Mouse (Mus musculus): Measurements from ENCODE around the gene Spn.
"Not testable (repeated sequence)": the region's sequence is repeated elsewhere in the genome, so short reads cannot be mapped to it uniquely, and the experiment has no call there.

Gene Spn

DNA sequence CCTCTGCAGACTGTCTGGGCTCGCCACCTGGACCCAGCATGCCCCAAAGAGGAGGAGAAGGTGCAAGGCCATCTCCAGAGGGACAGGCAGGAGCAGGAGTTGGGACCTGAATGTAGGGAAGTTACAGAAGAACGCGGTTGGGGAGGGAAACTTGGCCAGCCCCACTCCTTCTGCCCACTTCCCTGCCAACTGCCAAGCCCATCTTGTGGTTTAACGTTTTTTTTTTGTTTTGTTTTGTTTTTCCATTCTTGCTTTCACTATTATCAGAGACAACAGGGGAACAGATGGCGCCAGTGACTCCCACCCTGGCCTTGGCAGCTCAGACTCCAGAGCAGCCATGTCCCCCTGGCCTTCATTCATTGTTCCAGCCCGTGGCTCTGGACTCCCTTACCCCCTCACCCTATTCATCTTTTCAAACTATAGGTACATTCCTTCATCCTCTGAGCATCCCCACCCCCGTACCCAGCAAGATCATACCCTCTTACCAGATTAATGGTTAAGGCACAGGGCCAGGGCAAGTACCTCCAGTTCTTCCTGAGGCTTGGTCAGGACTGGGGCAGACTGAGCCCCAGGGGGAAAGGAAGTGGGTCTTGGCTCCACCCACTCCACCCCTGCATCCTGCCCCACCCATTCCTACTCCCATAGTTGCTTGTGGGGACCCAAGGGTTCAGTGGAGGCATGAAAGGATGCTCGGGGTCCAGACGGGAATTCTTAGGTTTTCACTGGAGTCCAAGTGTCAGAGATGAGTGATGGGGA, at the start of gene Spn:
TSS of gene Spn (minus strand) at position 562 of the 756 bp plus-strand sequence.
- no peak for DNase-seq

GRCm38 (mm10) chr7:127187351-127187750, 49.7 kb upstream of the Spn start:
- DNase-seq, result no peak

DNA sequence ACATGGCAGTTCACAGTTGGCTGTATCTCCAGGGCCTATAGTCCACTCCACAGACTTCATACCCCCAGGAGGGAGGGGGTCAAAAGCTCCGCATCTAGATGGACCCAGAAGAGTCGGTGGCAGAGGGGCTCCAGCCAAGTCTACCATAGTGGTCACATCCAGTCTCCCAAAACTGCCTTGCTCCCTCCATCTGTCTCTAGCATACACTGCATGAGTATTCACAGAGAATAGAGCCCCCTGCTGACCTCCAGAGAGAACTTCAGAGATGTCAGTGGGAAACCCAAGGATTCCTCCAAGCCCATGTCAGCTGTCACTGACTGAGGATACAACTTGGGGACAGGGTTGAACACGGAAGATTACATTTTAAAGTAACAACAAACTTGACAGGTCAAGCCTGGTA, 48.0 kb upstream of the Spn start:
- DNase-seq, result no peak

DNA sequence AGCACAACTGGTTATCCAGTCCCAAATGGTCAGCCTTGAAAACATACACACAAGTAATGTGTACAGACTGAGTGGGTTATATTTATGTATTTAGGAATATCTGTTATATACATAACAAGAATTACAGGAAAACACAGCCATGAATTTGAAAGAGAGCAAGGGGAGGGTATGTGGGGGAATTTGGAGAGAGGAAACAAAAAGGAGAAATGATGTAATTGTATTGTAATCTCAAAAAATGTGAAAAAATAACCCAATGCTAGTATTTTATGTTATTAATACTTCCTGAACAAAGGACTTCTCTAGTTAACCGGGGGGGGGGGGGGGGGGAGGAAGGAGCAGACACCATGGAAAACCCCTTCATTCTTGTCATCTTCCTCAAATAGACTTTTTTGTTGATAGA, 47.1 kb upstream of the Spn start:
- DNase-seq, result no peak

DNA sequence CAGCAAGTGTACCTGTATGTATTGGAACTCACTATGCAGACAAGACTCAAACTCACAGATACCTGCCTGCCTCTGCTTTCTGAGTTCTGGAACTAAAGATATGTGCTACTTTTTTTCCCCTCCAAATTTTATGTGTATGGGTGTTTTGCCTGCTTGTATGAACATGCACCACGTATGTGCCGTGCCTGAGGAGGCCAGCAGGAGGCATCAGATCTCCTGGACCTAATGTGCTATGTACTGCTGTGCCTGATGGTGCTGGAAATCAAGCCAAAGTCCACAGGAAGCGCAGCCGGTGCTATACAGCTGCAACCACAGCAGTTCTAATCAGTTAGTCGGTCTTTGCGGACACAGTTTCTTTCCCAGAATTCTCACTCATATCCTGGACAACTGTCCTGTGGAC, 46.2 kb upstream of the Spn start:
- no peak for DNase-seq

DNA sequence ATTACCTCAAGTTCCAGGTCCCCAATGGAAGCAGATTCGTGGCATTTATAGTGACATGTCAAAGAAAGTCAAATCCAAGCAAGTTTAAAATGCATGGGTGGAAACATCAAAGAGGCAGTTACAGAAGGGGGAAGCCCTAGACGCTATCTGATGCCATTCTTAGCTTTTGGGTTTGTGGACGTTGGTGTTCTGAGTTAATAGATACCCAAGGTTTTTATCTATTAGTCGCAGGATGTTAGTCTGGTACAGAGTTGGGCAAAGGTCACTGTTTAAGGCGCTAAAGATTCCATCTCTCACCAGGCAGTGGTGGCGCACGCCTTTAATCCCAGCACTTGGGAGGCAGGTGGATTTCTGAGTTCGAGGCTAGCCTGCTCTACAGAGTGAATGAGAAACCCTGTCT, 45.7 kb upstream of the Spn start:
- no peak for DNase-seq

GRCm38 (mm10) chr7:127181724-127182123, 44.1 kb upstream of the Spn start:
- not testable (repeated sequence) for DNase-seq

DNA sequence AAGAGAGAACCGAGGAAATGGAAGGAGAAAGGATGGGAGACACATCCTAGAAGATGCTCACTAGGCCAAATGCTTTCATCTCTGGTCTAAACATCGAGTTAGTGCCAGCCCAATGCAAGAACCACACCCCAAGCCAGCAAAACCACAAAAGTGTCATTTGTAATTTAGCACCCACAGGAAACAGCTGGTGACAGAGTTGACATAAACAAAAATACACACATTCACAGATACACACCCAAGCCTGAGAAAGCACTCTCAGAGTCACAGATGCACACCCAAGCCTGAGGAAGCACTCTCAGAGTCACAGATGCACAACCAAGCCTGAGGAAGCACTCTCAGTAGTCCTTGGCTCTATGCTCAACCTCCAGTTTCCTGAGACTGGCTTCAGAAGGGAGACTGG, 43.2 kb upstream of the Spn start:
- no peak for DNase-seq

- DNase-seq, result no peak
Observed at GRCm38 (mm10) chr7:127176937-127177336, 39.3 kb upstream of the Spn start.

DNA sequence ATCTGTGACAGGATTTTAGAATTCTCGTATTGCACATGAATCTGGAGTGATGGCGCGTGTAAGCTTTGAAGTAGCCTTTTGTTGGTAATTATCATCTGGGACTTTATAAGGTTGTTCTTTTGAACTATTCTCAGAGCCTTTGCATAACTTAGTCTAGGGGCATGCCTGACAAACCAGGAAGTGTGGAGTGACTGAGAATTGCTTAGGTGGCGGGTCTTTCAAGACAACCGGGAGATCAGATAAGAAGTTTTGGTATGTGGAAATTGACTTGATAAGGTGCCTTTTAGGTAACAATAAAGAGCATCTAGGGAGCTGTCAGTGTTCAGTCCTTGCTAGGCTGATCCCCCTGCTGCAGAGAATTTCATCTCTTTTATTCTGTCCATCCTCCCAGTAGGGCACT, 28.9 kb upstream of the Spn start:
- DNase-seq, result no peak

- no peak for DNase-seq
Observed at GRCm38 (mm10) chr7:127165607-127166493, 28.2 kb upstream of the Spn start.

DNA sequence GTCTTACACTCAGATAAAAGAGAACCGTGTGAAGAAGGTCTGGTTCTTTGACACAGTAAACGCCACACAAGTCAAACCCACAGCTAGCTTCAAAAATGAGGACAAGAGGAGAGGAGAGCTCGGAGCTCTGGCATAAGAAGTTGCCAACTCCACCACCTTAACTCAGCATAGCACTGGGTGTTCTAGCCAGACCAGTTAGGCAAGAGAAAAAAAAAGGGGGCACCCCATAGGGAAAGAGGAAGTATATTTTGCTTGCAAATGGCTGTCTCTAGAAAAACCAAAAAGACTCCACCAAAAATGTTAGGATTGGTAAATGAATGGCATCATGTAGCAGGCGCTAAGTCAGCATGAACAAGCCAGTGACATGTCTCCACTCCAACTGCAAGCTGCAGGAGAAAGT, 26.4 kb upstream of the Spn start:
- DNase-seq, result no peak

DNA sequence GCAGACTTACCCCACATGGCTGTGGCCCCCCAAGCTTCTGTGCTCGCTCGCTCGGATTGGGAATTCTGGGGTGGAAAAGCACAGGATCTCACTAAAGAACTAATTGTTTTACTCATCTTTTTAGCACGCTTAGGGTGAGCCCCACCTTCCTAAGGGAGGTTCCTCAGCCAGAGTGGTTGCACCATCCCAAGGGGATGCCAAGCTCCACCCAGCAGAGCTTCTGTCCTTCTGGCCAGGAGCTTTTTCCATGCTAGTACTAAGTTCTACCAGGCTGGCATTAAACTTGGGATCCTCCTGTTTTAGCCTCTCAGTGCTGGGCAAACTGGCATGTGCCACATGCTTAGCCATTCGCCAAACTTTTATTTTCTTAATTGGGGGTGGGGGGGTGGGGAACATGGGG, 24.9 kb upstream of the Spn start:
- DNase-seq, result no peak

DNA sequence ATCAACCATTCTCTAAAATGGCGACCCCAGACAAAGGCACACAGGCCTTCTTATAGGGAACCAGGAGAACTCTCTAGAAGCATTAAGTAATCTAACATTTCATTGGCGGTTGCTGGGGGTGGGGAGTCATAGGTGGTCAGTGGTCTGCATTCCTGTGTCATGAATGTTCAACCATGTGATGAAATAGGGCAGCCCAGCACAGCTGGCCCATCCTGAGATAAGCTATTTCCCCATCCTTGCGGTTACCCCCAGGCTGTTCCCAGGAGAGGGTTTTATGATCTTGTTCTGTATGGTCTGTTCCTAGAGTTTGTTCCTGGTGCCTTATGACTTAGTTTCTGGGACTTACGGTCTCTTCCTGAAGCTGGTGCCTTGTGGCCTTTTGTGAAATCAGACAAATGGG, 19.9 kb upstream of the Spn start:
- DNase-seq, result no peak

DNA sequence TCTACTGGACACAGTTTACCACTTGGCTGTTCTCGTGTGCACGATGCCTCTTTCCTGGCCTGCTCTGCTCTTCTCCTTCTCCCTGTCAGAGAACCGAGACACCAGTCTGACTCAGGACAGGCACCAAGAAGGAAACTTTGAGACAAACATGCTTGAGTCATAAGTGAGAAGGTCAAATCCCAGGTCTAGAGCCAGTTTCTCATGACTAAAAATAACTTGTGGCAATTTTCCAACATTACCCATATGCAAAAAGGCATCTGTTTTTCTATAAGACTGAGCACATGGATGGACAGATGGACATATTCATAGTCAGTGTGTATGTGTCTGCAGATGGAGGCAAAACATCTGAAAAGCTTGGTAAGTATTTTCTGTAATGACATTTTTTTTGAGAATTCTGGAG, 15.9 kb upstream of the Spn start:
- no peak for DNase-seq

DNA sequence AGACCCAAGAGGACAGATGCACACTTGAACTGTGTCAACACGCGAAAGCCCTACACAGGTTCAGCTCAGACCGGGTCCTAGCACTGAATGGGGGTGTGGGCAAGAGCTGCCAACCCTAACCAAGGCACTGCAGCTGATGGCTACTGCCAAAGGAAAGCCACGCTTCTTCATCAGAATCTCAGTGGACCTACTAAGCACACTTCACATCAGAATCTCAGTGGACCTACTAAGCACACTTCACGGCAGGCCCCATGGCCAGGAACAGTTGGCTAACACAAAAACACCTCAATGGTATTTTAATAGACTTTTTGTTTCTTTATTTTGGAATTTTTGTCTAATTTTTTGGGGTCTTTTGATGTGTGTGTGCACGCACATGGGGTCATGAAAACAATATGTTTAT, 14.8 kb upstream of the Spn start:
- DNase-seq, result no peak

DNA sequence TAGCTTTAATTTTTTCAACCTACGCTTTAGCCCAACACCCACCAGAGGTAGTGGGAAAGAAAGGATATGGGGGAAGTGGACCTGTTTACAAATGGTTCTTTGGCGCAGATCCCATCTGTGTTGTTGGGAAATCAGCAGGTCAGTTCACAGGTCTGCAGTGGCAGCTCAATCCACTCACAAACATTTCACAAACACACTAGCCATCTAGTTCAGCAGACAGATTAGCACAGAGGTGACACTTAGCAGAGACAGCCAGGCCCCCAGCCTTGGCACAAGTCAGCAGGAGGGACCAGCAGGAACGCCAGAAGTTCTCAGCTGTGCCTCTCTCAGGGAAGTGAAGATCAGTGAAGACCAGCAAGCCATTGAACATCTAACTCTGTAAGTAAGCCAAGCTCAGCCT, 10.3 kb upstream of the Spn start:
- no peak for DNase-seq

GRCm38 (mm10) chr7:127146267-127146603, 8.6 kb upstream of the Spn start:
- DNase-seq, result no peak

DNA sequence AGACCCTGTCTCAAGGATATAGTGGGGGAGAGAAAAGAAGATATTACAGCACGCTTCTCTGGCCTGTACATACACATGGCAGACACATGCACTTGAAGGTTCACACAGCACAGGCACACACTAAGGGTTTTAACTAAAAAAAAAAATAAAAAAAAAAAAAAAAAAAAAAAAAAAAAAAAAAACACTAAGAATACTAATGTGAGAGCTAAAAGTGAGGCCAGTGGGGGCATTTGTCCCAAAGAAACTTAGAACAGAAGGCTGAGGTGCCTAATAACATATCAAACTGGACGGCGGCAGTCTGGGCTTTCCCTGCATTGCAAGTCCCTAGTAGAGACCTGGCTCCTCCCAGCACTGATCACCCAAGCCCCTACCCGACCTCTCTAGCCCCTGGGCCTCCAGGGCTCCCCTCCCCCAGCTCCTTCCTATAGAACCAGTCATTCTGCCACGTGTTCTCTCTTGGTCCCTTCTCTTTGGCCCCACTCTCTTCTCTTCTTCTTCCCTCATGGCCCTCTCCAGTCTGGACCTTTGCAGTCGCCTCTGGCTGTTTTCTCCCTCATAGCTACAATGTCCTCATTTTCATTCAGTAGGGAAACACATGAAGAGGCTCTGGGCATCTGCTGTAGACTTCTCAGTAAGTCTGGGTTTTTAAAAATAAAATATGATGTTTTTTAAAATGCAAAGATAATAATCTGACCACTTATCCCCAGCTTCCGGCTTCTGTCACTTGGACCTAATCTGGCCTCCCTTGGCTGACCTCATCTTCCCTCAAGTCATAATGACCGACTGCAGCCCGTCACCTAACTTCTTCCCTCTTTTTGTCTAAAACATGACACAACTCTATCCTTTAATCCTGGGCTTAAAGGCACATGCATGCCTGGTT, 8.0 kb upstream of the Spn start:
- no peak for DNase-seq

GRCm38 (mm10) chr7:127144412-127144811, 6.8 kb upstream of the Spn start:
- DNase-seq, result no peak

DNA sequence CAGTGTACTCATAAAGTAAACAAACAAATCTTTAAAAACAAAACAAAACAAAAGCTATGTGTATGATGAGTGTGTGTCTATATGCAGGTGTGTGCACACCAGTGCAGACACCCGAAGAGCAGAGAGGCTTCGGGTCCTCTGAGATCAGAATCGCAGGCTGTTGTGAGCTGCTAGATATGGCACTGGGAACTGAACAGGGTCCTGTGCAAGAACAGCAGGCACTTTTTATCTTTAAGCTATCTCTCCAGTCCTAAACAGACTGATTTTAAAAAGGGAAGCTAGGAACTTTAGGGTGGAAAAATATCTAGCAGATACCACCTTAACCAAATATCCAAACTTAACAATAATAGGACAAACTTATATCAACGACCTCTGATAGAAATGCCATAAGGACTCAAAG, 5.0 kb upstream of the Spn start:
- DNase-seq, result no peak

DNA sequence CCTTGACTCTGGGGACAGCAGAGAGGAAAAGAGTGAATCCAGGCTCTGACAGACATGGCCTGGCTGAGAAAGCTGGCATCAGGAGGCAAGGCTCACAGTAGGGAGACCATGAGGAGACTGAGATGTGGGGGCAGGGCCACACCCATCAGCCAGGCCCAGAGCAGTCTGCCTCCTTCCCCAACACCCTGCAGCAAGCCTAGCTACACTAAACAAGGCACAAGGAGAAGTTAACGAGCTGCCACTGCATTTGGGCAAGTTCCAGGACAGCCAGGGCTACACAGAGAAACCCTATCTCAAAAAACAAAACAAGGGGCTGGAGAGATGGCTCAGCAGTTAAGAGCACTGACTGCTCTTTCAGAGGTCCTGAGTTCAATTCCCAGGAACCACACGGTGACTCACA, 4.6 kb upstream of the Spn start:
- DNase-seq, result no peak

DNA sequence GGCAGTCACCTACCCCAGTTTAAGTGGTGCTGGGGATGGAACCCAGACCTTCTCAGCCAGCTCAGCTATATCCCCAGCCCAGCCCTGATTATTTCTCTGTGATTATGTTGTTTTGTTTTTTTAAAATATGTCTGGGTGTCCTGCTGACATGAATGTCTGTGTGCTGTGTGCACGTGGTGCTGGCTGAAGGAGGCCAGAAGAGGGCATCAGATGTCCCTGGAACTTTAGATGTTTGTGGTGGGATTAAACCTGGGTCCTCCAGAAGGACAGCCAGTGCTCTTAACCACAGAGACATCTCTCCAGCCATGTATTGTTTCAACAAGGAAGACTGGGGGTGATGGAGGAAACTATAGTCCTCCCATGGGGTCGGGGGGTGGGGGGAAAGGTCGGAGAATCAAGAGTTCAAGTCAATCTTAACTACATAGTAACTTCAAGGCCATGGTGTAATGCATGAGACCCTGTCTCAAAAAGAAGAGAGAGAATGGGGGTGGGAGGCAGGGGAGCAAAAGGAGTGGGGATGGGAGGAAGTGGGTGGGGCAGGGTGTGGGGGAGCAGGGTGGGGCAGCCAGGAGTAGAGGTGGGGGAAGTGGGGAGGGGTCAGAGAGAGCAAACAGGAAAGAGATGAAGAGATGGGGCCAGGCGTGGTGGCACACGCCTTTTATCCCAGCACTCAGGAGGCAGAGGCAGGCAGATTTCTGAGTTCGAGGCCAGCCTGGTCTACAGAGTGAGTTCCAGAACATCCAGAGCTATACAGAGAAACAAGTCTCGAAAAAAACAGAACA, 3.2 kb upstream of the Spn start:
- DNase-seq, result no peak

All from right cerebral cortex, postnatal 25 days (tissue).